Mouse (Mus musculus) liver, embryonic 12.5 days (tissue): ENCODE results near the gene Fam198a. TPM values are rescaled to one million over a fixed set of nuclear protein-coding genes. Genes with fewer than 3 reads are reported as not detected.
"Not testable (repeated sequence)": the region's sequence is repeated elsewhere in the genome, so short reads cannot be mapped to it uniquely, and the experiment has no call there.

ENCODE experiments used
- ATAC-seq: fragments of 200-750 bp; cut with Nextera tagmentation; 2 replicates; pipeline ENCODE4 v1.8.0; 2017; ENCODE audit warnings: moderate number of reproducible peaks, mild to moderate bottlenecking, moderate library complexity
- H3K27ac ChIP-seq: fragments of 300-500 bp; sonication (generic); 2 replicates; pipeline ENCODE4 v1.5.1; 2016; ENCODE audit warnings: mild to moderate bottlenecking
- H3K27me3 ChIP-seq: fragments of 300-500 bp; sonication (generic); replicated peaks from 2 replicates; pipeline ENCODE4 v1.6.1; 2016; ENCODE audit warnings: mild to moderate bottlenecking, moderate library complexity
- H3K36me3 ChIP-seq: fragments of 300-500 bp; sonication (generic); 2 replicates; pipeline ENCODE4 v1.6.1; 2016; ENCODE audit warnings: mild to moderate bottlenecking, moderate library complexity
- H3K4me1 ChIP-seq: fragments of 300-500 bp; sonication (generic); 2 replicates; pipeline ENCODE4 v1.6.1; 2016
- H3K4me2 ChIP-seq: fragments of 300-500 bp; sonication (generic); 2 replicates; pipeline ENCODE4 v1.6.1; 2016; ENCODE audit warnings: mild to moderate bottlenecking, moderate library complexity
- H3K4me3 ChIP-seq: fragments of 300-500 bp; sonication (generic); 2 replicates; pipeline ENCODE4 v1.5.1; 2016; ENCODE audit warnings: mild to moderate bottlenecking, moderate library complexity
- H3K9ac ChIP-seq: fragments of 300-500 bp; sonication (generic); 2 replicates; pipeline ENCODE4 v1.6.1; 2016; ENCODE audit warnings: mild to moderate bottlenecking, moderate library complexity
- H3K9me3 ChIP-seq: fragments of 300-500 bp; sonication (generic); replicated peaks from 2 replicates; pipeline ENCODE4 v1.6.1; 2016; ENCODE audit warnings: mild to moderate bottlenecking, moderate library complexity
- WGBS: fragments of 180-500 bp; shearing (Covaris S2); methylation state at CpG from one replicate; pipeline ENCODE4 v1.1.7; 2016; ENCODE audit not compliant: insufficient replicate concordance; 5-methylcytosine and 5-hydroxymethylcytosine counted together
- polyA plus RNA-seq: library from polyadenylated mRNA; unstranded; fragments of >200 nt; fragmentation: Nextera tagmentation; extraction: Ambion mirVana; gene quantifications from 2 replicates; pipeline ENCODE4 v1.2.1, GENCODE M21; 2016

Fam198a gene
- polyA plus RNA-seq, 1 experiment from 2014 or later, result 0.20 TPM

GRCm38 (mm10) chr9:122010751-122011150, 60.0 kb downstream of the Fam198a start:
- no peak overlapping the region for H3K9ac ChIP-seq
- ATAC-seq, result no peak
- H3K9me3 ChIP-seq, result no peaks in the 10 kb centered on the region
- WGBS, result 70% methylated on average over 2 of the region's 2 CpGs
- H3K4me2 ChIP-seq, result no peak overlapping the region
- no peaks in the 10 kb centered on the region for H3K4me1 ChIP-seq
- H3K27me3 ChIP-seq, result no peaks in the 10 kb centered on the region
- H3K27ac ChIP-seq, result no peak overlapping the region
- H3K4me3 ChIP-seq, result no peak overlapping the region
- H3K36me3 ChIP-seq, result no peaks in the 10 kb centered on the region

GRCm38 (mm10) chr9:122012816-122013215, 62.0 kb downstream of the Fam198a start:
- H3K4me2 ChIP-seq, result no peak overlapping the region
- H3K27ac ChIP-seq, result no peak overlapping the region
- no peaks in the 10 kb centered on the region for H3K36me3 ChIP-seq
- no peaks in the 10 kb centered on the region for H3K9me3 ChIP-seq
- no peaks in the 10 kb centered on the region for H3K27me3 ChIP-seq
- no peaks in the 10 kb centered on the region for H3K4me1 ChIP-seq
- H3K9ac ChIP-seq, result no peak overlapping the region
- no peak for ATAC-seq
- no peak overlapping the region for H3K4me3 ChIP-seq
- 55% methylated on average over 2 of the region's 2 CpGs for WGBS

- Histone ChIP-seq H3K4me3 (no peak overlapping the region), H3K27ac (no peak overlapping the region), H3K27me3 (no peaks in the 10 kb centered on the region), H3K36me3 (no peaks in the 10 kb centered on the region), H3K4me2 (no peak overlapping the region), H3K9me3 (no peaks in the 10 kb centered on the region), H3K9ac (no peak overlapping the region), H3K4me1 (no peaks in the 10 kb centered on the region)
- no peak for ATAC-seq
- 63% methylated on average over 4 of the region's 4 CpGs for WGBS
Observed at GRCm38 (mm10) chr9:122013629-122014028, 62.8 kb downstream of the Fam198a start.

- Histone ChIP-seq H3K9me3 (no peaks in the 10 kb centered on the region), H3K4me3 (no peak overlapping the region), H3K4me1 (no peaks in the 10 kb centered on the region), H3K36me3 (no peaks in the 10 kb centered on the region), H3K9ac (no peak overlapping the region), H3K27me3 (no peaks in the 10 kb centered on the region), H3K4me2 (no peak overlapping the region), H3K27ac (no peak overlapping the region)
- WGBS, result 13% methylated on average over 10 of the region's 10 CpGs
- no peak for ATAC-seq
Observed at GRCm38 (mm10) chr9:122014241-122014667, 63.5 kb downstream of the Fam198a start.

GRCm38 (mm10) chr9:122018079-122018478, 67.3 kb downstream of the Fam198a start:
- Histone ChIP-seq H3K36me3 (no peaks in the 10 kb centered on the region), H3K9ac (no peak overlapping the region), H3K4me2 (no peak overlapping the region), H3K4me3 (no peak overlapping the region), H3K27me3 (no peaks in the 10 kb centered on the region), H3K9me3 (no peaks in the 10 kb centered on the region), H3K4me1 (no peaks in the 10 kb centered on the region), H3K27ac (no peak overlapping the region)
- 68% methylated on average over 5 of the region's 5 CpGs for WGBS
- no peak for ATAC-seq

- Histone ChIP-seq H3K4me2 (no peak overlapping the region), H3K4me1 (0 out of 2 replicates have a peak, but pooled peaks cover 3% of the 10 kb centered on the region), H3K4me3 (no peak overlapping the region), H3K36me3 (no peaks in the 10 kb centered on the region), H3K9me3 (no peaks in the 10 kb centered on the region), H3K27me3 (no peaks in the 10 kb centered on the region), H3K9ac (no peak overlapping the region), H3K27ac (no peak overlapping the region)
- WGBS, result 24% methylated on average over 8 of the region's 8 CpGs
- no peak for ATAC-seq
Observed at GRCm38 (mm10) chr9:122018782-122019395, 68.1 kb downstream of the Fam198a start.

GRCm38 (mm10) chr9:122020321-122020720, 69.5 kb downstream of the Fam198a start:
- no peak overlapping the region for H3K4me3 ChIP-seq
- no peak overlapping the region for H3K9ac ChIP-seq
- no peak overlapping the region for H3K27ac ChIP-seq
- ATAC-seq, result no peak
- no peaks in the 10 kb centered on the region for H3K9me3 ChIP-seq
- H3K36me3 ChIP-seq, result no peaks in the 10 kb centered on the region
- no peak overlapping the region for H3K4me2 ChIP-seq
- H3K4me1 ChIP-seq, result 0 out of 2 replicates have a peak, but pooled peaks cover 3% of the 10 kb centered on the region
- H3K27me3 ChIP-seq, result no peaks in the 10 kb centered on the region
- 65% methylated on average over 4 of the region's 4 CpGs for WGBS

- WGBS, result 60% methylated on average over 4 of the region's 4 CpGs
- H3K36me3 ChIP-seq, result not testable (repeated sequence)
Observed at GRCm38 (mm10) chr9:122021171-122021570, 70.4 kb downstream of the Fam198a start.

GRCm38 (mm10) chr9:122021581-122021980, 70.8 kb downstream of the Fam198a start:
- no peak for ATAC-seq
- Histone ChIP-seq H3K36me3 (no peaks in the 10 kb centered on the region), H3K4me1 (0 out of 2 replicates have a peak, but pooled peaks cover 3% of the 10 kb centered on the region), H3K27me3 (no peaks in the 10 kb centered on the region), H3K9me3 (no peaks in the 10 kb centered on the region), H3K27ac (no peak overlapping the region), H3K9ac (no peak overlapping the region), H3K4me2 (no peak overlapping the region), H3K4me3 (no peak overlapping the region)
- 72% methylated on average over 5 of the region's 5 CpGs for WGBS

More at GRCm38 (mm10) chr9:122021171-122021570, 70.4 kb downstream of the Fam198a start:
- not testable (repeated sequence) for H3K9me3 ChIP-seq, H3K4me2 ChIP-seq, H3K27ac ChIP-seq, H3K27me3 ChIP-seq, H3K4me1 ChIP-seq, H3K4me3 ChIP-seq, ATAC-seq, H3K9ac ChIP-seq

GRCm38 (mm10) chr9:122022776-122023175, 72.0 kb downstream of the Fam198a start:
- no peak overlapping the region for H3K4me3 ChIP-seq
- ATAC-seq, result 0 out of 2 replicates have a peak, but pooled peaks have one; percentile 37
- H3K9ac ChIP-seq, result no peak overlapping the region
- H3K27me3 ChIP-seq, result no peaks in the 10 kb centered on the region
- WGBS, result 29% methylated on average over 9 of the region's 9 CpGs
- no peaks in the 10 kb centered on the region for H3K9me3 ChIP-seq
- H3K27ac ChIP-seq, result 0 out of 2 replicates have a peak overlapping the region, but pooled peaks have one; percentile 11
- 0 out of 2 replicates have a peak, but pooled peaks cover 3% of the 10 kb centered on the region for H3K4me1 ChIP-seq
- H3K4me2 ChIP-seq, result no peak overlapping the region
- no peaks in the 10 kb centered on the region for H3K36me3 ChIP-seq

GRCm38 (mm10) chr9:122023873-122024272, 73.1 kb downstream of the Fam198a start:
- H3K4me1 ChIP-seq, result 0 out of 2 replicates have a peak, but pooled peaks cover 3% of the 10 kb centered on the region
- H3K36me3 ChIP-seq, result no peaks in the 10 kb centered on the region
- no peak overlapping the region for H3K27ac ChIP-seq
- H3K4me2 ChIP-seq, result no peak overlapping the region
- H3K9me3 ChIP-seq, result no peaks in the 10 kb centered on the region
- ATAC-seq, result no peak
- 69% methylated on average over 5 of the region's 5 CpGs for WGBS
- H3K27me3 ChIP-seq, result no peaks in the 10 kb centered on the region
- no peak overlapping the region for H3K9ac ChIP-seq
- no peak overlapping the region for H3K4me3 ChIP-seq

GRCm38 (mm10) chr9:122024419-122024818, 73.6 kb downstream of the Fam198a start:
- Histone ChIP-seq H3K4me2 (no peak overlapping the region), H3K27me3 (no peaks in the 10 kb centered on the region), H3K4me3 (no peak overlapping the region), H3K27ac (no peak overlapping the region), H3K9ac (no peak overlapping the region), H3K36me3 (no peaks in the 10 kb centered on the region), H3K9me3 (no peaks in the 10 kb centered on the region), H3K4me1 (0 out of 2 replicates have a peak, but pooled peaks cover 3% of the 10 kb centered on the region)
- 77% methylated on average over 6 of the region's 6 CpGs for WGBS
- ATAC-seq, result no peak
